Mouse (Mus musculus) frontal cortex, postnatal 25 days (tissue): ENCODE measurements around the gene Hsd11b1.

Experiments
- DNase-seq, 2 experiments: peaks; one replicate each; pipeline ENCODE4 v3.0.0; 2022; ENCODE audit warnings: low spot score in 2 of 2

Gene Hsd11b1

DNA sequence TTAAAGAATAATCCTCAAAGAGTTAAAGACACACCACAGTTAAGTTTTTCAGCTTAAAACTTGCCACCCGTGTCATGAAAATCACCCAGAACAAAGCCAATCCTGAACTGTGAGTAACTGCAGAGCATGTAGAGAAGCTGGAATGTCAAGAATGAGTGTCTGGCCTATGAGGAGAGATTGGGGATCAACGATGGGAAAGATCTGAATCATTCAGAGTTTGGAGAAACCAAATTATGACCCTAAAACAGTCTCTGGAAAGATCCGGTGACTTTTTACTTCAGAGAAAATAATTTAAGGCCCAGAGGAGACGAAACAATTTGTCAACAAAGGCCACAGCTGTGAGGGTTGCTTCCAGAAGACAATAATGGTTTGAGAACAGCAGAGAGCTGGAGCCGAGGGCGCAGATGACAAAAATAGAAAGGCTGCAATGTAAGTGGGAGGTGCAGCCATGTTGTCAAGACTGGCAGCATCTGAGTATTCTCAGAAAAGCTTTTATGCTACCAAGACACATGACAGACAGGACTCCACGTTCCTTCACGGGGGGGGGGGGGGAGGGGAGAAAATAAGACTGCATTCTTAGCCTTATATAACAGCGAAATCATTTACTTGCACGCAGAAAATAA, 20.2 kb downstream of the Hsd11b1 start:
- DNase-seq = no peak

DNA sequence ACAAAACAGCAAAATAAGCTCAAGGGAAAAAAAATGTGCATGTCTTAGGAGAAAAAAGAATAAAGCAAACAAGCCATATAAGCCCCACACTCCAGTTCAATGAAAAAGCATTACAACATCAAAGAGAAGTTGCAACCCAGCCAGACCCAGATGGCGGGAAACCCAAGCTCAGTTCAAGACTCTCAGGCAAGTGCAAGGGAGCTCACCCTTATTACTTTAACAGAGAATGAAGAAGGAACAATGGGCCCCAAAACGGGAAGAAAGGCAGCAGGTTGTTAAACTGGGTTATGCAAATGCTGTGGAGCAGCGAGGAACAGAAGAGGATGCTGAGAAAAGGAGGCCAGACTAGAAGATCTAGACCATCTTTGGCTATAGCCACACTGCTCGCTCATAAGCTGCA, 21.0 kb downstream of the Hsd11b1 start:
- no peak for DNase-seq

GRCm38 (mm10) chr1:193242238-193242637, 21.6 kb downstream of the Hsd11b1 start:
- DNase-seq = peak; percentile 47 to 74

- DNase-seq = no peak
Observed at GRCm38 (mm10) chr1:193241436-193241835, 22.4 kb downstream of the Hsd11b1 start.

- no peak for DNase-seq
Observed at GRCm38 (mm10) chr1:193238426-193238825, 25.4 kb downstream of the Hsd11b1 start.

DNA sequence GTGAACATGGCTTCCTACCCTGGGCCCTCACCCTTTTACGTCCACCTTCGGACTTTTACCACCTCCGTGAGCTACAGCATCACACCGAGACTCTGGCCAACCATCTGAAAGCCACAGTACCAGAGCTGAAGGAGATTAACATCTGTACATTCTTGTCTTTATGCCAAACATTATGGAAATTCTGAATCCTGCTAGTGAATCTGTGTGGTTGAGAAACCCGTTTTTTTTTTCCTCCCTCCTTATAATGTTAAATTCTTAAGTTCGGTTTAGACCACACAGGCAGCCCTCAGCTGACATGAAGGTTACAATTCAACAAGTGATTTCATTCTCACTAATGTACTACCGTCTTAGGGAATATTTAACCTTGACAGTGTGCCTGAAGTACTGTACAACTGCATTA, 28.9 kb downstream of the Hsd11b1 start:
- no peak for DNase-seq

DNA sequence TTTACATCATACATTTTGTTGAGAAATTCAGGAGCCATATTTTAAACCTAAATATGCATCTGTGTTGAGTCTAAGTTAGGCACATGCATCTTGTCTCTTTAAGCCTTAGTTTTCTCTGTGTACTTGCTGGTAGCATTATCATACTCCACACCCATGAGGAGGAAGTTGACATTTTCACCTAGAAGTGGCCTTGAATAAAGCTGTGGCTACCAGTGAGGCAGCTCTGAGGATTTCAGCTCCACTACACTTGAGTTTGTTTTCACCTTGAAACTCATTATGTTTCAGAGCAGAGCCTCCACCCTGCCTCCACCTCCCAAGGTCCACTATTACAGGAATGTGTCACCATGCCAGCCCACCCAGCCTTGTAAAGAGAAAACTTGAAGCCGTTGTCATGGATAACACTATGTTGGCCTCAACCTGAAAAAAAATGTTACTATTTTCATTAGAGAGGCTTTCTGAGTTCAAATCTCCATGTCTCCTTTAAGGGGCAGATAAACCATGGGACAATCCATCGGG, 29.7 kb downstream of the Hsd11b1 start:
- no peak for DNase-seq

GRCm38 (mm10) chr1:193232732-193233131, 31.1 kb downstream of the Hsd11b1 start:
- DNase-seq = no peak

GRCm38 (mm10) chr1:193230935-193231334, 32.9 kb downstream of the Hsd11b1 start:
- DNase-seq = no peak

GRCm38 (mm10) chr1:193230531-193230930, 33.3 kb downstream of the Hsd11b1 start:
- DNase-seq = no peak

DNA sequence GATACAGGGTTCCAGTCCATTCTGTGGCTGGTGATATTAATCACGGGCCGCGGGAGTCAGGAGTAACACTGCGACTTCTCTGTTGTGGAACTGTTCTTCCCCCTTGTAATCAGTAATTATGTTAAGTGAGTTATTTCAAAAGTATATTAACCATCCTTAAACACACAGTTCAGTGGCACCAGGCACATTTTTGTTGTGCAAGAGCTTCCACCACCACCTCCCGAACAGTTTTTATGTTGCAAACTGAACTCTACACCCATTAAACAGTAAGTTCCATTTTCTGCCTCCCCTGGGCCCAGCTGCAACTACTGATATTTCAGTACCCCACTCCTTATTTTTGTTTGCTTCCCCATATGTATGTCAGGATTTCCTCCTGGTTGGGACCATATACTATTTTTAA, 34.3 kb downstream of the Hsd11b1 start:
- no peak for DNase-seq

- no peak for DNase-seq
Observed at GRCm38 (mm10) chr1:193227537-193227936, 36.3 kb downstream of the Hsd11b1 start.

DNA sequence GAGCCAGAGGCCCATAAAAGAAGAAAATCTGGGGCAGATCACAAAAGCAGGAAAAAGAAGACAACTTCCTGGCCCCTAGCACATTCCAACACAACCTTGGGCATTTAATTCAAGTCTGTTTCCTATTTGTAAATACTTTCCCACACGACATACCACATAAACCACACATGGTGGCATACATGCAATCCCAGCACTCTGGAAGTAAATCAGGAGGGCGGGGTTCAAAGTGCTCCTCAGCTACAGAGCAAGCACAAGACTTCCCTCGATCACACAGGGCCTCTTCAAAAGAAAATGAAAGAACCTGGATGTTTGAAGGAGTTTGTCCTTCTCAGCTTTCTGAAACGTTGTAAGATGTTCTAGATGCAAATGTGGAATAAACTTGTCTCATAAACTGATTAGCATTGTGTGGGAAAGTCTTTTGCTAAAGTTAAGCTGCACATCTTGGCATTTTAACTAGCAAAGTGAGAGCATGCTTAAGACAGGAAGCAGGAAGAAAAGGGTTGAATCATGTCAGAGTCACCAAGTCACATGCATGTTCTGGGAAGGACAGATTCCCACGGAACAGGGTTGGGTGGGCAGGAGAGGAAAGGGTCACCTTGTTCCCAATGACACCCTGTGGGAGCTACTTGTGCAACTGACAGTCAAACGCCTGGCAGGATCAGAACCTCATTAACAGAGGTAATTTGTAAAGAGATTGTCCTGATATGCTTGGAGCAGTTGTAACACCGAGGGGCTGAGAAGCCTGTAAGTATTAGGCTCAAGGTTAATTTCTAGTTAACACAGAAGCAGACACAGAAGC, 37.0 kb downstream of the Hsd11b1 start:
- no peak for DNase-seq

GRCm38 (mm10) chr1:193226114-193226513, 37.8 kb downstream of the Hsd11b1 start:
- DNase-seq = no peak

DNA sequence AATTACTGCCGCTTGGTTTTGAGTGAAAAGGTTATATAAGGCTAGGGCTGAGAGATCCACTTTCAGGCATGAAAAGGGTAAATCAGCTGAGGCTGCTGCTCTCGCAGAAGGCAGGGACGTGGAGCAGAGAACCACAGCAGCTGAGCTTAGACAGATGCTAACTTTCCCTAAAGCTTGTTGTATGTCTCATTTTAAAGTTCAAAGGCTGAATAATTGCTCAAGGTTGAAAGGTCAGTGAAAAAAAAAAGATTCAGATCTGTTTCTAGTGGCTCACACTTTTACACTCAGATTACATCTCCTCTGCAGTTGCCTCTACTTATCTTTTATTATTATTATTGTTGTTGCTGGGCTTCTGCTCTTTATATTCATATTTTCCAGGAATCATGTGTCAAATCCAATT, 38.3 kb downstream of the Hsd11b1 start:
- no peak for DNase-seq

GRCm38 (mm10) chr1:193220408-193220807, 43.5 kb downstream of the Hsd11b1 start:
- DNase-seq = no peak

- DNase-seq = no peak
Observed at GRCm38 (mm10) chr1:193216000-193216399, 47.9 kb downstream of the Hsd11b1 start.

- no peak for DNase-seq
Observed at GRCm38 (mm10) chr1:193214053-193214452, 49.8 kb downstream of the Hsd11b1 start.

- DNase-seq = no peak
Observed at GRCm38 (mm10) chr1:193211371-193211770, 52.5 kb downstream of the Hsd11b1 start.

- DNase-seq = peak; percentile 45 to 57
Observed at GRCm38 (mm10) chr1:193208178-193208577, 55.7 kb downstream of the Hsd11b1 start.

GRCm38 (mm10) chr1:193207503-193207902, 56.4 kb downstream of the Hsd11b1 start, which contains the start of gene Lamb3:
Gene Lamb3 (plus strand): TSS chr1:193207699.
- no peak for DNase-seq

GRCm38 (mm10) chr1:193205431-193205830, 58.4 kb downstream of the Hsd11b1 start:
- DNase-seq = no peak

GRCm38 (mm10) chr1:193203821-193204220, 60.1 kb downstream of the Hsd11b1 start:
- no peak for DNase-seq
